Mouse (Mus musculus): ENCODE data around the gene Dlx3.

DNA sequence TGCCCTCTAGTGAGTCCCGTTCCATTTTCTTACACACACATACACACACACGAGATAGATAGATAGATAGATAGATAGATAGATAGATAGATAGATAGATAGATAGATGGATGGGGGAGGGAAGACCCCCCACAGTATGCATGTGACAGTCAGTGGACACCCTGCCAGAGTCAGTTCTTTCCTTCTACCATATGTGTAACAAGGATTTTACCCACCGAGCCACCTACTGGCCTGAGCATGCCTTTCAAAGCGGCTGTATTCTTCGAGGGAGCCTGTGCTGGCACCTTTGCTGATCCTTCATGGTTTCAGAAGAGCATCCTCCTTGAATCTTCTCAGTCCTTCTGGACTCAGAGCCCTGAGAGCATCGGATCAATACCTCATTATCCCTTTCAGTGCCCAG, 22.0 kb upstream of the Dlx3 start:
- TF ChIP-seq EP300 (IDR thresholded peaks at IDR 0.05; ENCODE audit: low read depth) (no peak), CTCF (IDR thresholded peaks at IDR 0.05; ENCODE audit: low read depth) (peak; percentile 35; the same call in 1 of the 2 replicates)

Data from heart, postnatal 0 days (tissue).